Mouse (Mus musculus): ENCODE results near the gene Il5.

Il5 gene

GRCm38 (mm10) chr11:53720715-53721114, at the start of gene Il5:
TSS of gene Il5 (plus strand) at chr11:53720794.
- no peak for DNase-seq

GRCm38 (mm10) chr11:53671414-53671813, 49.2 kb upstream of the Il5 start:
- no peak for DNase-seq

- DNase-seq: peak in 1 of 2 experiments; percentile 5
Observed at GRCm38 (mm10) chr11:53680141-53680540, 40.5 kb upstream of the Il5 start.

GRCm38 (mm10) chr11:53681686-53682085, 38.9 kb upstream of the Il5 start:
- no peak for DNase-seq

GRCm38 (mm10) chr11:53682170-53682569, 38.4 kb upstream of the Il5 start:
- no peak for DNase-seq

GRCm38 (mm10) chr11:53682994-53683530, 37.5 kb upstream of the Il5 start:
- DNase-seq: no peak

- DNase-seq: no peak
Observed at GRCm38 (mm10) chr11:53691979-53692378, 28.6 kb upstream of the Il5 start.

GRCm38 (mm10) chr11:53698521-53698920, 22.1 kb upstream of the Il5 start:
- no peak for DNase-seq

GRCm38 (mm10) chr11:53699351-53699750, 21.2 kb upstream of the Il5 start:
- DNase-seq: no peak

- DNase-seq: peak; percentile 5 to 38
Observed at GRCm38 (mm10) chr11:53706236-53706933, 14.2 kb upstream of the Il5 start.

GRCm38 (mm10) chr11:53706934-53707717, 13.5 kb upstream of the Il5 start, which contains the start of gene Rad50:
TSS of gene Rad50 (minus strand) at chr11:53707319.
- DNase-seq: peak; percentile 89 to 93

GRCm38 (mm10) chr11:53707718-53708009, 12.9 kb upstream of the Il5 start:
- DNase-seq: no peak

GRCm38 (mm10) chr11:53719701-53720100, 893 bp upstream of the Il5 start:
- no peak for DNase-seq

GRCm38 (mm10) chr11:53731457-53731856, 10.9 kb downstream of the Il5 start:
- DNase-seq: no peak

GRCm38 (mm10) chr11:53732244-53732643, 11.7 kb downstream of the Il5 start:
- DNase-seq: no peak

- no peak for DNase-seq
Observed at GRCm38 (mm10) chr11:53733824-53734223, 13.2 kb downstream of the Il5 start.

GRCm38 (mm10) chr11:53734431-53734830, 13.8 kb downstream of the Il5 start:
- DNase-seq: no peak

GRCm38 (mm10) chr11:53734970-53735681, 14.5 kb downstream of the Il5 start:
- DNase-seq: no peak

GRCm38 (mm10) chr11:53735682-53736245, 15.2 kb downstream of the Il5 start:
- peak; percentile 36 to 37 for DNase-seq

GRCm38 (mm10) chr11:53736771-53737572, 16.4 kb downstream of the Il5 start:
- DNase-seq: peak; percentile 71 to 83

- DNase-seq: peak; percentile 54 to 62
Observed at GRCm38 (mm10) chr11:53737573-53737946, 17.0 kb downstream of the Il5 start.

GRCm38 (mm10) chr11:53742353-53742752, 21.8 kb downstream of the Il5 start:
- no peak for DNase-seq
